Mouse (Mus musculus) small intestine, adult 10 weeks (tissue): Measurements from ENCODE around the gene Astl. TPM values are rescaled to one million over a fixed set of nuclear protein-coding genes. Genes with fewer than 3 reads are reported as not detected.

Source experiments
- polyA plus RNA-seq: library from polyadenylated mRNA; stranded (reverse); fragments of 350-450 nt; fragmentation: Illumina TruSeq; extraction: RNeasy Lipid Tissue Mini Kit (QIAGEN cat#74804); gene quantifications from one replicate; pipeline ENCODE4 v1.2.3, GENCODE M21; 2014; ENCODE audit warnings: low replicate concordance

The Astl gene
- not detected for polyA plus RNA-seq

GRCm38 (mm10) chr2:127338416-127338815, at the start of gene Astl:
TSS of gene Astl (plus strand) at chr2:127338639.

GRCm38 (mm10) chr2:127335767-127336496, 2.5 kb upstream of the Astl start, which contains the start of gene Dusp2:
TSS of gene Dusp2 (plus strand) at chr2:127336159.

GRCm38 (mm10) chr2:127362459-127363281, 24.2 kb downstream of the Astl start, which contains the start of gene Adra2b:
TSS of gene Adra2b (plus strand) at chr2:127363208.

Other genes starting within 250 kb of the Astl start
- gene Ncaph, start 204.7 kb upstream of the Astl start, polyA plus RNA-seq = 18.8 TPM
- gene Itpripl1, start 195.2 kb upstream of the Astl start, polyA plus RNA-seq = 2.2 TPM
- gene 1810024B03Rik, start 130.4 kb upstream of the Astl start, polyA plus RNA-seq = 0.63 TPM
- gene Snrnp200, start 130.3 kb upstream of the Astl start, polyA plus RNA-seq = 16.6 TPM
- 22.9 TPM for gene Ciao1, start 90.8 kb upstream of the Astl start, polyA plus RNA-seq
- gene Tmem127, start 90.7 kb upstream of the Astl start, polyA plus RNA-seq = 46.4 TPM
- gene Stard7, start 68.4 kb upstream of the Astl start, polyA plus RNA-seq = 123 TPM
- 0.82 TPM for gene Dusp2, start 2.5 kb upstream of the Astl start, polyA plus RNA-seq
- gene Adra2b, start 24.6 kb downstream of the Astl start, polyA plus RNA-seq = 0.11 TPM
- not detected for gene Gpat2, start 86.6 kb downstream of the Astl start, polyA plus RNA-seq
- gene Fahd2a, start 105.9 kb downstream of the Astl start, polyA plus RNA-seq = 3.5 TPM
- gene Kcnip3, start 183.5 kb downstream of the Astl start, polyA plus RNA-seq = 0.78 TPM
- 0.11 TPM for gene Prom2, start 202.8 kb downstream of the Astl start, polyA plus RNA-seq
- 3.0 TPM for gene Zfp661, start 248.5 kb downstream of the Astl start, polyA plus RNA-seq
- 13.6 TPM for gene Mrps5, start 248.6 kb downstream of the Astl start, polyA plus RNA-seq